Mouse (Mus musculus) thymus, adult 2 months (tissue): ENCODE results near the gene Pacrg.

Source experiments
- CTCF ChIP-seq: fragments of 200-500 bp; IDR thresholded peaks from 2 replicates; pipeline ENCODE4 v1.5.1; 2012; ENCODE audit warnings: mild to moderate bottlenecking, control low read depth, low read length, moderate library complexity, borderline replicate concordance; ENCODE audit not compliant: control insufficient read depth, poor library complexity, insufficient read depth; ENCODE audit errors: extremely low read depth
- POLR2A ChIP-seq: fragments of 200-500 bp; IDR thresholded peaks from 2 replicates; pipeline ENCODE4 v1.6.1; 2012; ENCODE audit warnings: mild to moderate bottlenecking, low read length, control low read depth, moderate library complexity; ENCODE audit not compliant: control insufficient read depth, poor library complexity, insufficient read depth; ENCODE audit errors: extremely low read depth

- no peak for TF ChIP-seq POLR2A
- TF ChIP-seq CTCF, result no peak
These were observed 222.5 kb downstream of the Pacrg start for GRCm38 (mm10) chr17:10617656-10618055.
